Mouse (Mus musculus): ENCODE data around the gene Gstp1. TPM values are rescaled to one million over a fixed set of nuclear protein-coding genes. Genes with fewer than 3 reads are reported as not detected.
"Not testable (repeated sequence)": the region's sequence is repeated elsewhere in the genome, so short reads cannot be mapped to it uniquely, and the experiment has no call there.

Gstp1 gene
- polyA plus RNA-seq, 1 experiment = 173 TPM

- Histone ChIP-seq H3K4me3 (replicated peaks) (no peak overlapping the region), H3K36me3 (replicated peaks; ENCODE audit: low read length) (peaks cover 2% of the 10 kb centered on the region), H3K27me3 (replicated peaks) (no peaks in the 10 kb centered on the region), H3K4me1 (peaks cover 71% of the 10 kb centered on the region), H3K9me3 (no peaks in the 10 kb centered on the region)
- TF ChIP-seq GATA1 (IDR thresholded peaks at IDR 0.05; ENCODE audit: borderline replicate concordance, low read length) = no peak
- TF ChIP-seq FLI1 (IDR thresholded peaks at IDR 0.05; ENCODE audit: low read length) = no peak
Measured at GRCm38 (mm10) chr19:4042124-4042523, 4.3 kb upstream of the Gstp1 start.

DNA sequence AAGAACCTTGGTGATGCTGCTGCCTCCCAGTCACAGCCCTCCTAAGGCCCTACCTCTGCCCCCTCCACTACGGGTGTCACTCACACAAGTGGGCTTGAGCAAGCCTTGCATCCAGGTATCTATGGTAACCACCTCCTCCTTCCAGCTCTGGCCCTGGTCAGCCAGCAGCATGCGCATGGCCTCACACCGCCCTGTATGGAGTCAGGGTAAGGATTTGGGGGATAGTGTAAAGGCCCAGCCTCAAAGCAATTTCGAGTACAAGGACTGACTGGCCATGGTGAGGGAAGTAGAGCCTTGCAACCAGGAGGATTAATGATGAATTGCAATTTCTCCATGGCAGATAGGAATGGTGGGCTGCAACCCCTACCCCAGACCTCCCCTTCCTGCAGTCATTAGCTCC is 3.7 kb upstream of the Gstp1 start:
- H3K36me3 ChIP-seq (replicated peaks; ENCODE audit: low read length); H3K9me3 ChIP-seq; H3K4me3 ChIP-seq (replicated peaks); H3K27me3 ChIP-seq (replicated peaks): not testable (repeated sequence)
- peaks cover 70% of the 10 kb centered on the region for H3K4me1 ChIP-seq

DNA sequence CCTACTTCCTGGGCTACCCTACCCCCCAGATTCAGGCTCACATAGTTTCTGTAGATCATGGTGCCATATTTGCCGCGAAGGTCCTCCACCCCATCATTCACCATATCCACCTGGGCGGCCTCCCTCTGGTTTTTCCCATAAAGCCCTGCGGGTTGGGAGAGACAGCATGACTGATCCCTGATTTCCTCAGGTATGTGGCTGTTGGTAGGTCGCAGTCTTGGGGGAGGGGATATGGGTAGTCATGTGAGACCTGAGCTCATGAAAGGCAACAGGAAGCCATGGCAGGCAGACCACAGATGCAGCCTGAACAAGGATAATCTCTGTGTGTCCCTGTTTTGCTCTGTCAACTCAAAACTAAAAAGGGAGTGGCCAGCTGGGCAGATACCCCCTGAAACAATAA is 3.2 kb upstream of the Gstp1 start:
- not testable (repeated sequence) for H3K4me3 ChIP-seq (replicated peaks); H3K9me3 ChIP-seq; H3K27me3 ChIP-seq (replicated peaks)
- Histone ChIP-seq H3K4me1 (peaks cover 70% of the 10 kb centered on the region), H3K36me3 (replicated peaks; ENCODE audit: low read length) (peaks cover 10% of the 10 kb centered on the region)

GRCm38 (mm10) chr19:4037154-4037787 is 514 bp downstream of the Gstp1 start:
- H3K9me3 ChIP-seq; H3K27me3 ChIP-seq (replicated peaks): not testable (repeated sequence)
- Histone ChIP-seq H3K4me1 (peaks cover 68% of the 10 kb centered on the region), H3K4me3 (replicated peaks) (peak overlapping the region; percentile 93), H3K36me3 (replicated peaks; ENCODE audit: low read length) (peaks cover 21% of the 10 kb centered on the region)

- no peaks in the 10 kb centered on the region for H3K9me3 ChIP-seq
- H3K4me1 ChIP-seq = peaks cover 60% of the 10 kb centered on the region
- TF ChIP-seq FLI1 (IDR thresholded peaks at IDR 0.05; ENCODE audit: low read length) (no peak), GATA1 (IDR thresholded peaks at IDR 0.05; ENCODE audit: borderline replicate concordance, low read length) (no peak)
- peaks cover 21% of the 10 kb centered on the region for H3K36me3 ChIP-seq (replicated peaks; ENCODE audit: low read length)
- H3K4me3 ChIP-seq (replicated peaks) = peak overlapping the region; percentile 83
- no peaks in the 10 kb centered on the region for H3K27me3 ChIP-seq (replicated peaks)
Measured at GRCm38 (mm10) chr19:4036327-4037045, 1.3 kb downstream of the Gstp1 start.

GRCm38 (mm10) chr19:4033742-4034141 is 4.0 kb downstream of the Gstp1 start:
- peaks cover 19% of the 10 kb centered on the region for H3K36me3 ChIP-seq (replicated peaks; ENCODE audit: low read length)
- TF ChIP-seq GATA1 (IDR thresholded peaks at IDR 0.05; ENCODE audit: borderline replicate concordance, low read length) (no peak), FLI1 (IDR thresholded peaks at IDR 0.05; ENCODE audit: low read length) (no peak)
- peaks cover 49% of the 10 kb centered on the region for H3K4me1 ChIP-seq
- no peaks in the 10 kb centered on the region for H3K27me3 ChIP-seq (replicated peaks)
- H3K9me3 ChIP-seq = 0 out of 2 replicates have a peak, but pooled peaks cover 8% of the 10 kb centered on the region
- no peak overlapping the region for H3K4me3 ChIP-seq (replicated peaks)

DNA sequence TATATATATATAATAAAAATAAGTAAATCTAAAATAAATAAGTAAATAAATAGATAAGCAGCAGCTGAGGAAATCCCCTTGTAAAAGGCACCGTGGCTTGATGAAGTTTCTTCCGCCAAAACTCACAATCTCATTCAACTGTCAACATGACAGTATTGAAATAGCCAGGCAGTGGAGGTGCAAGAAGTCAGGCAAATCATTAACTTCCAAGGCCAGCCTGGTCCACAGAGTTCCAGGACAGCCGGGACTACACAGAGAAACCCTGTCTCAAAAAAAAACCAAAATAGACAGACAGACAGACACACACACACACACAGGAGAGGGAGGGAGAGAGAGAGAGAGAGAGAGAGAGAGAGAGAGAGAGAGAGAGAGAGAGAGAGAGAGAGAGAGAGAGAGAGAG is 4.5 kb downstream of the Gstp1 start:
- H3K4me1 ChIP-seq = peaks cover 47% of the 10 kb centered on the region
- no peak overlapping the region for H3K4me3 ChIP-seq (replicated peaks)
- peaks cover 19% of the 10 kb centered on the region for H3K36me3 ChIP-seq (replicated peaks; ENCODE audit: low read length)
- no peaks in the 10 kb centered on the region for H3K27me3 ChIP-seq (replicated peaks)
- TF ChIP-seq GATA1 (IDR thresholded peaks at IDR 0.05; ENCODE audit: borderline replicate concordance, low read length) = no peak
- no peak for TF ChIP-seq FLI1 (IDR thresholded peaks at IDR 0.05; ENCODE audit: low read length)
- H3K9me3 ChIP-seq = peaks cover 9% of the 10 kb centered on the region; the same call in 1 of the 2 replicates

- Histone ChIP-seq H3K27me3 (replicated peaks) (no peaks in the 10 kb centered on the region), H3K9me3 (peaks cover 14% of the 10 kb centered on the region; the same call in 1 of the 2 replicates), H3K4me1 (peaks cover 42% of the 10 kb centered on the region), H3K36me3 (replicated peaks; ENCODE audit: low read length) (peaks cover 19% of the 10 kb centered on the region), H3K4me3 (replicated peaks) (no peak overlapping the region)
- TF ChIP-seq FLI1 (IDR thresholded peaks at IDR 0.05; ENCODE audit: low read length) (no peak), GATA1 (IDR thresholded peaks at IDR 0.05; ENCODE audit: borderline replicate concordance, low read length) (no peak)
Measured at GRCm38 (mm10) chr19:4032668-4033067, 5.1 kb downstream of the Gstp1 start.

DNA sequence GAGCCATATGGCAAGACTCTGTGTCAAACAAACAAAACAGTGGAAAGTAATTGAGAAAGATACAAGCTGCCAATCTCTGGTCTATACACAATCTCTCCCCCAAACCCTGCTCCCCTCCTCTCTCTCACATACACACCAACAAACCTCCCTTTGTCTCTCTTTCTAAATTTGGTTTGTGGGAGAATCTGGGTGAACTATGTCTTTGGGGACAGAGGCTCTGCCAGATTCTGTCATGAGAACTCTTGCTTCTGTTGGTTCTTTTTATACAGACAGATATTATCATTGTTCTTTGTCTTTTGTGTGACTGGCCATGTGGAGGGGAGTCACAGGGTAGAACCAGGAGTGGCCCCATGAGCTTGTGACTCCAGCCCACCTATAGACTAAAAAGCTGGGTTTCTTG is 10.2 kb downstream of the Gstp1 start:
- H3K4me3 ChIP-seq (replicated peaks) = no peak overlapping the region
- peaks cover 10% of the 10 kb centered on the region for H3K27me3 ChIP-seq (replicated peaks)
- H3K36me3 ChIP-seq (replicated peaks; ENCODE audit: low read length) = no peaks in the 10 kb centered on the region
- TF ChIP-seq FLI1 (IDR thresholded peaks at IDR 0.05; ENCODE audit: low read length) = no peak
- no peak for TF ChIP-seq GATA1 (IDR thresholded peaks at IDR 0.05; ENCODE audit: borderline replicate concordance, low read length)
- peaks cover 35% of the 10 kb centered on the region for H3K9me3 ChIP-seq
- H3K4me1 ChIP-seq = peaks cover 9% of the 10 kb centered on the region

DNA sequence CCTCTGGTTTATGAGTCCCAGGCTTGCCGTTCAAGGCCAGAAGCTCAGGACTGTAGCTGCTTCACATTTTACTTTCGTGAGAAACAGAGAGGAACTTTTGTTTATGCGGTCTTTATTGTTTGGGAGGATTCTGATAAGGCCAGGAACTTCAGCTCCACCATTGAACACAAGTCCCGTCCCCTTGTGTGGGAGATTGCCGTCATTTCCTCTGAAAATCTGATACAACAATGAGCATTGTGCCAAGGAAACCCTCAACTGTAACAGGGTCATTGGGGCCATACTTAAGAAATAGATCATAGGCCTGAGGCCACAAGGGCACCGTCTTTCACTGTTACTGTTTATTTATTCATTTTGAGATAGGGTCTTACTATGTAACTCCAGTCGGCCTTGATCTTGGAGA is 14.6 kb downstream of the Gstp1 start:
- Histone ChIP-seq H3K36me3 (replicated peaks; ENCODE audit: low read length) (no peaks in the 10 kb centered on the region), H3K9me3 (peaks cover 25% of the 10 kb centered on the region), H3K4me1 (peaks cover 21% of the 10 kb centered on the region), H3K27me3 (replicated peaks) (peaks cover 10% of the 10 kb centered on the region), H3K4me3 (replicated peaks) (no peak overlapping the region)
- no peak for TF ChIP-seq GATA1 (IDR thresholded peaks at IDR 0.05; ENCODE audit: borderline replicate concordance, low read length)
- TF ChIP-seq FLI1 (IDR thresholded peaks at IDR 0.05; ENCODE audit: low read length) = no peak

All from megakaryocyte, embryonic 14.5 days (primary cell).